Mouse (Mus musculus): Measurements from ENCODE around the gene Stxbp4. TPM values are rescaled to one million over a fixed set of nuclear protein-coding genes. Genes with fewer than 3 reads are reported as not detected.

Stxbp4 gene
- total and polyA plus RNA-seq, 3 experiments = 3.7 to 5.6 (median 4.6) TPM

DNA sequence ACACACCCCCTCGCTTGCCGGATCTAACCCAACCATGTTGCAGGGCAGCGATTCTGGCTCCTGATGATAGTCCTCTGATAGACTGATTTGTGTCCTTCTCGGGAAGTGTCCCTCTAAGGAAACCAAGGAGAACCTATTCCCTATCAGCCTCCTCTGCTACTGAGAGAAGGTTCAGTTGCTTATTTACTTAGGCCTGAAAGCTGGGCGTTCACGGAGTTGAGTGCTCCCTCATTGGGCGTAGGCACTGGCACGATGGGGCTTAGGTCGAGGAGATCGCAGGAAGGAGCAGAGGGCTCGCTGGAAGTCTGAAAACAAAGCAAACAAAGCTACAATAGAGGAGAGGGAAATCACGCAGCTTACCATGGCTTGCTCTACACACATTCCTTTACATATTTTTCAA is 19.6 kb upstream of the Stxbp4 start:
- H3K4me3 ChIP-seq (replicated peaks in 1 of 3; ENCODE audit: low read depth in 2 of 3, low read length in 2 of 3, poor library complexity in 1 of 3) = no peak overlapping the region
- H3K9ac ChIP-seq (ENCODE audit: insufficient read depth, low read depth) = no peak overlapping the region
- in situ Hi-C loops (cut with MboI; ENCODE audit: low pct_ligation_motif_present, low pct_unique_long_range_greater_than_20kb, low sequenced_read_pairs) (no loop called here), dilution Hi-C loops (cut with MboI; ENCODE audit: extremely low pct_ligation_motif_present, extremely low pct_unique_long_range_greater_than_20kb, low sequenced_read_pairs) (no loop called here)
- peaks cover 0 to 2% of the 10 kb centered on the region in 2 experiments for H3K36me3 ChIP-seq (replicated peaks in 1 of 2; ENCODE audit: control insufficient read depth in 1 of 2, insufficient read depth in 1 of 2, low read length in 1 of 2)
- H3K9me3 ChIP-seq (replicated peaks; ENCODE audit: low read length) = no peaks in the 10 kb centered on the region
- H3K27ac ChIP-seq (ENCODE audit: insufficient read depth, low read depth) = no peak overlapping the region
- no peak for TF ChIP-seq ZMIZ1 (IDR thresholded peaks at IDR 0.05; ENCODE audit: low read depth, low read length)
- TF ChIP-seq MAFK (IDR thresholded peaks at IDR 0.05; ENCODE audit: insufficient replicate concordance, low read length) = no peak
- no peak for TF ChIP-seq TBP (conservative IDR thresholded peaks at IDR 0.05; ENCODE audit: low read depth, low read length)
- no peak for TF ChIP-seq CTCF (conservative IDR thresholded peaks at IDR 0.05 in 1 of 2, IDR thresholded peaks at IDR 0.05 in 1 of 2; ENCODE audit: low read depth in 2 of 2, low read length in 2 of 2)
- TF ChIP-seq JUND (conservative IDR thresholded peaks at IDR 0.05; ENCODE audit: low read depth, low read length) = no peak
- no peak for TF ChIP-seq MAZ (IDR thresholded peaks at IDR 0.05; ENCODE audit: low read depth, low read length)
- no peak for TF ChIP-seq ETS1 (conservative IDR thresholded peaks at IDR 0.05; ENCODE audit: low read depth, low read length)
- TF ChIP-seq JUN (IDR thresholded peaks at IDR 0.05; ENCODE audit: insufficient read depth, low read depth, low read length) = no peak
- no peak for TF ChIP-seq ZKSCAN1 (IDR thresholded peaks at IDR 0.05; ENCODE audit: borderline replicate concordance, low read depth, low read length)
- TF ChIP-seq NELFE (IDR thresholded peaks at IDR 0.05; ENCODE audit: low read depth, low read length) = no peak
- TF ChIP-seq ELF1 (IDR thresholded peaks at IDR 0.05; ENCODE audit: low read depth, low read length) = no peak
- no peak for TF ChIP-seq UBTF (IDR thresholded peaks at IDR 0.05; ENCODE audit: low read depth, low read length)
- TF ChIP-seq USF1 (IDR thresholded peaks at IDR 0.05; ENCODE audit: low read depth, low read length) = no peak
- no peak for TF ChIP-seq MXI1 (IDR thresholded peaks at IDR 0.05; ENCODE audit: low read depth, low read length)
- no peak for TF ChIP-seq MAX (IDR thresholded peaks at IDR 0.05; ENCODE audit: low read length)
- H3K4me2 ChIP-seq (ENCODE audit: insufficient read depth, low read depth, poor library complexity, severe bottlenecking) = no peak overlapping the region
- no peaks in the 10 kb centered on the region for H3K79me2 ChIP-seq (replicated peaks; ENCODE audit: control insufficient read depth, extremely low read depth, insufficient read depth, poor library complexity, severe bottlenecking)
- no peaks in the 10 kb centered on the region for H3K4me1 ChIP-seq (ENCODE audit: control insufficient read depth in 1 of 2, insufficient read depth in 2 of 2)
- no peak for DNase-seq (ENCODE audit: extremely low read depth)
- H3K27me3 ChIP-seq (replicated peaks) = no peaks in the 10 kb centered on the region

- H3K4me3 ChIP-seq (replicated peaks in 1 of 3; ENCODE audit: low read depth in 2 of 3, low read length in 2 of 3, poor library complexity in 1 of 3) = no peak overlapping the region
- H3K9ac ChIP-seq (ENCODE audit: insufficient read depth, low read depth) = no peak overlapping the region
- no peaks in the 10 kb centered on the region for H3K79me2 ChIP-seq (replicated peaks; ENCODE audit: control insufficient read depth, extremely low read depth, insufficient read depth, poor library complexity, severe bottlenecking)
- peaks cover 13 to 34% of the 10 kb centered on the region in 2 experiments for H3K36me3 ChIP-seq (replicated peaks in 1 of 2; ENCODE audit: control insufficient read depth in 1 of 2, insufficient read depth in 1 of 2, low read length in 1 of 2)
- dilution Hi-C loops (cut with MboI; ENCODE audit: extremely low pct_ligation_motif_present, extremely low pct_unique_long_range_greater_than_20kb, low sequenced_read_pairs) (no loop called here), in situ Hi-C loops (cut with MboI; ENCODE audit: low pct_ligation_motif_present, low pct_unique_long_range_greater_than_20kb, low sequenced_read_pairs) (no loop called here)
- TF ChIP-seq UBTF (IDR thresholded peaks at IDR 0.05; ENCODE audit: low read depth, low read length) (no peak), CHD1 (IDR thresholded peaks at IDR 0.05; ENCODE audit: low read depth, low read length) (no peak), MAFK (IDR thresholded peaks at IDR 0.05; ENCODE audit: insufficient replicate concordance, low read length) (no peak), RAD21 (IDR thresholded peaks at IDR 0.05; ENCODE audit: low read depth, low read length) (no peak), JUND (conservative IDR thresholded peaks at IDR 0.05; ENCODE audit: low read depth, low read length) (no peak), JUN (IDR thresholded peaks at IDR 0.05; ENCODE audit: insufficient read depth, low read depth, low read length) (no peak), CTCF (conservative IDR thresholded peaks at IDR 0.05 in 1 of 2, IDR thresholded peaks at IDR 0.05 in 1 of 2; ENCODE audit: low read depth in 2 of 2, low read length in 2 of 2) (no peak), ZC3H11A (IDR thresholded peaks at IDR 0.05; ENCODE audit: low read depth, low read length) (no peak), ZMIZ1 (IDR thresholded peaks at IDR 0.05; ENCODE audit: low read depth, low read length) (no peak), SIN3A (IDR thresholded peaks at IDR 0.05; ENCODE audit: low read length) (no peak)
- no peaks in the 10 kb centered on the region for H3K4me1 ChIP-seq (ENCODE audit: control insufficient read depth in 1 of 2, insufficient read depth in 2 of 2)
- no peak overlapping the region for H3K27ac ChIP-seq (ENCODE audit: insufficient read depth, low read depth)
- H3K4me2 ChIP-seq (ENCODE audit: insufficient read depth, low read depth, poor library complexity, severe bottlenecking) = no peak overlapping the region
- H3K9me3 ChIP-seq (replicated peaks; ENCODE audit: low read length) = no peaks in the 10 kb centered on the region
- no peak for DNase-seq (ENCODE audit: extremely low read depth)
- H3K27me3 ChIP-seq (replicated peaks) = no peaks in the 10 kb centered on the region
Observed at GRCm38 (mm10) chr11:90652603-90653002, 14.7 kb upstream of the Stxbp4 start.

All from CH12.LX (cell line).